Mouse (Mus musculus) heart, postnatal 0 days (tissue): ENCODE data around the gene Ptpn5. TPM values are rescaled to one million over a fixed set of nuclear protein-coding genes. Genes with fewer than 3 reads are reported as not detected.

Experiments
- ATAC-seq: fragments of 200-750 bp; cut with Nextera tagmentation; 2 replicates; pipeline ENCODE4 v1.8.0; 2017; ENCODE audit warnings: low read depth, moderate number of reproducible peaks, moderate library complexity; ENCODE audit not compliant: insufficient read depth
- DNase-seq: peaks from one replicate; pipeline ENCODE4 v3.0.0-alpha.2; 2016; ENCODE audit warnings: low spot score
- H3K27ac ChIP-seq: fragments of 300-500 bp; sonication (generic); 2 replicates; pipeline ENCODE4 v1.5.1; 2014; ENCODE audit warnings: low read depth, mild to moderate bottlenecking
- H3K27me3 ChIP-seq: fragments of 300-500 bp; sonication (generic); 2 replicates; pipeline ENCODE4 v1.6.1; 2014; ENCODE audit warnings: low read length, mixed read lengths; ENCODE audit not compliant: control insufficient read depth, insufficient read depth
- H3K36me3 ChIP-seq: fragments of 300-500 bp; sonication (generic); replicated peaks from 2 replicates; pipeline ENCODE4 v1.6.1; 2014; ENCODE audit warnings: low read length, mixed read lengths; ENCODE audit not compliant: control insufficient read depth, insufficient read depth
- H3K4me1 ChIP-seq: fragments of 300-500 bp; sonication (generic); 2 replicates; pipeline ENCODE4 v1.6.1; 2014; ENCODE audit warnings: antibody characterized with exemption; ENCODE audit not compliant: control insufficient read depth, insufficient read depth
- H3K4me2 ChIP-seq: fragments of 300-500 bp; sonication (generic); 2 replicates; pipeline ENCODE4 v1.6.1; 2014; ENCODE audit warnings: low read depth, mild to moderate bottlenecking, low read length, moderate library complexity
- H3K4me3 ChIP-seq: fragments of 300-500 bp; sonication (generic); 2 replicates; pipeline ENCODE4 v1.5.1; 2014; ENCODE audit warnings: low read depth, low read length
- H3K9ac ChIP-seq: fragments of 300-500 bp; sonication (generic); replicated peaks from 2 replicates; pipeline ENCODE4 v1.6.1; 2014; ENCODE audit warnings: low read depth, low read length, mixed read lengths
- H3K9me3 ChIP-seq: fragments of 300-500 bp; sonication (generic); replicated peaks from 2 replicates; pipeline ENCODE4 v1.6.1; 2016; ENCODE audit warnings: low read length; ENCODE audit not compliant: control insufficient read depth
- CTCF ChIP-seq: IDR thresholded peaks from 2 replicates; pipeline ENCODE4 v1.5.1; 2016; ENCODE audit warnings: antibody characterized with exemption, control low read depth, low read depth
- EP300 ChIP-seq: IDR thresholded peaks from 2 replicates; pipeline ENCODE4 v1.6.1; 2016; ENCODE audit warnings: antibody characterized with exemption, low read depth
- WGBS: fragments of 180-500 bp; shearing (Covaris S2); extraction: QIAGEN DNeasy Blood & Tissue Kit; methylation state at CpG from one replicate; pipeline ENCODE4 v1.1.7; 2014; 5-methylcytosine and 5-hydroxymethylcytosine counted together
- microRNA-seq: library from miRNA; unstranded; fragments of <30 nt; microRNA quantifications from one replicate; pipeline ENCODE4, GENCODE M21; 2016
- polyA plus RNA-seq: library from polyadenylated mRNA; unstranded; fragments of >200 nt; fragmentation: Nextera tagmentation; extraction: Ambion mirVana; gene quantifications from 2 replicates; pipeline ENCODE4 v1.2.1, GENCODE M21; 2015
- total RNA-seq: library from RNA; depleted of rRNA; stranded (reverse); fragments of >200 nt; gene quantifications from 2 replicates; pipeline ENCODE4 v1.2.3, GENCODE M21; 2014; ENCODE audit warnings: low replicate concordance; rRNA removed

Ptpn5 gene
- total and polyA plus RNA-seq, 2 experiments from 2014 or later, result not detected

DNA sequence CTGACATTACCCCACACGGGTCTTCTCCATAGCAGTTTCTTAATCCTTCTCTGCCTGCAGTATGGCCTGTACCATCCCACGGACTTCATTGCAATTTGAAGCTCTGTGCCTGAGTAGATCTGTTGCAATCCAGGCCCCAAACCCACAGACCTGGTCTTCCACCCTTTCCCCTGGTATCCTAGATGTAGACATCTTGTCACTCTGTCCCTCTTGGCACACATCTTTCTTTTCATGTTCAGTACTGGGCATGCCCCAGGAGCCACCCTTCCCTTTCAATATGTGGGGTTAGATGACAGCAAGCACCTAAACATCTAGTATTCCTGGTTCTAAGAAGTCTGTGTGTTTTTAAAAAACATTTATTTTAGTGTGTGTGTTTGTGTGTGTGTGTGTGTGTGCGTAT lies 91.8 kb downstream of the Ptpn5 start:
- TF ChIP-seq CTCF (no peak), EP300 (no peak)
- Histone ChIP-seq H3K36me3 (no peaks in the 10 kb centered on the region), H3K9ac (no peak overlapping the region), H3K27me3 (no peaks in the 10 kb centered on the region), H3K27ac (peak overlapping the region; percentile 77; the same call in 1 of the 2 replicates), H3K9me3 (no peaks in the 10 kb centered on the region), H3K4me2 (no peak overlapping the region), H3K4me3 (no peak overlapping the region), H3K4me1 (peaks cover 4% of the 10 kb centered on the region; the same call in 1 of the 2 replicates)
- ATAC-seq (no peak), DNase-seq (no peak)
- WGBS, result 75% methylated on average over 3 of the region's 3 CpGs

DNA sequence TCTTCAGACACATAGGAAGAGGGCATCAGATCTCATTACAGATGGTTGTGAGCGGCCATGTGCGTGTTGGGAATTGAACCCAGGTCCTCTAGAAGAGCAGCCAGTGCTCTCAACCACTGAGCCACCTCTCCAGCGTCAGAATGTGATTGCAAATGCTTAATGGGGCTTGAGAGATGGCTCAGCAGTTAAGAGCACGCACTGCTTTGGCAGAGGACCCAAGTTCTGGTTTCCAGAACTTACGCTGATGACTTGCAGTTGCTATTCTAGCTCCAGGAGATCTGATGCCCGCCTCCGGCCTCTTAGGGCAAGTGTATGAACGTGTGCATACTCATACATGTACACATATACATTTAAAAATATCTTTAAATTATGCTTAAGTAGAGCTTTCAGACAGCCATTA lies 98.1 kb downstream of the Ptpn5 start:
- TF ChIP-seq EP300 (no peak), CTCF (no peak)
- no peak overlapping the region for H3K27ac ChIP-seq
- no peak overlapping the region for H3K4me3 ChIP-seq
- H3K4me2 ChIP-seq, result no peak overlapping the region
- H3K36me3 ChIP-seq, result no peaks in the 10 kb centered on the region
- H3K9me3 ChIP-seq, result no peaks in the 10 kb centered on the region
- WGBS, result 69% methylated on average over 8 of the region's 8 CpGs
- H3K9ac ChIP-seq, result no peak overlapping the region
- H3K4me1 ChIP-seq, result no peaks in the 10 kb centered on the region
- ATAC-seq, result no peak
- DNase-seq, result no peak
- H3K27me3 ChIP-seq, result no peaks in the 10 kb centered on the region

DNA sequence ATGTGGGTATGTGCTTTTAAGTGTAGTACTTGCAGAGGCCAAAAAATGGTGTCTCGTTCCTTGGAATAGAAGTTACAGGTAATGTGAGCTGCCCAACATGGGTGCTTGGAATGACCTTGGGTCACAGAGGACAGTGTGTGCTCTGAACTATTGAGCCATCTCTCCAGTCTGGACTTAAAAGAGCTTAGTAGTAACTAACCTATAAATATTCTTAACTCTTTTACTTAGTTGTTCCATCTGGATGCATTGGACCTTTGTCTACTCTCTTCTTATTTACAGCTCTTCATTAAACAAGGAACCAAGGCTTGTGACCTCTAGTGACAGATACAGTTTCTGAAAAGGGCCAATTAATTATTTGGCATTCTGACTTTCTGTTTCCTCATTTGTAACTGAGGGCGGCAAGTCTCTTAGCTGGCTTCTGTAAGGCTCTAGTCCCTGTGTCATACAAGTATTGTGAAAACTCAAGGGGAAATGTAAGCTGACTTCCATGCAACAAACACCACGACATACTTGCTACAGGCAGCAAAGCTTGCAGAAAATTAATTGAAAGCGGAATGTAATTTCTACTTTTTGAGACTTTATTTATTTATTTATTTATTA lies 98.6 kb downstream of the Ptpn5 start:
- H3K4me3 ChIP-seq, result no peak overlapping the region
- H3K27ac ChIP-seq, result no peak overlapping the region
- no peak overlapping the region for H3K9ac ChIP-seq
- no peaks in the 10 kb centered on the region for H3K36me3 ChIP-seq
- WGBS, result 83% methylated on average over 4 of the region's 4 CpGs
- no peak for DNase-seq
- H3K27me3 ChIP-seq, result no peaks in the 10 kb centered on the region
- ATAC-seq, result no peak
- H3K4me2 ChIP-seq, result no peak overlapping the region
- TF ChIP-seq CTCF (no peak), EP300 (no peak)
- no peaks in the 10 kb centered on the region for H3K9me3 ChIP-seq
- no peaks in the 10 kb centered on the region for H3K4me1 ChIP-seq

DNA sequence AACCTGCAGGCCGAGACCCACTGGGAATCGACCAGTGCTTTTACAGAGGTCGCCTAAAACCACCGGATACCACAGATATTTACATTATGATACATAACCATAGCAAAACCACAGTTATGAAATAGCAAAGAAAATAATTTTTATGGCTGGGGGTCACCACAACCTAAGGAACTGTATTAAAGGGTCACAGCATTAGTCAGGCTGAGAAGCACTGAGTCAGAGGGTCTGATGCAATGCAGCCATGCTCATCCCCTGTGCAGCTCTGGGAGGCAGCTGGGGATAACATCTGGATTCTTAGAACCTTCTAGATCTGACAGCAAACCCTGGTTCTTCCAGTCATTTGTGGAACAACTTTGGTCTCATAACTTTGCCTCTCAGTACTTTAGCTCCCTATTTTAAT lies 102.1 kb downstream of the Ptpn5 start:
- 67% methylated on average over 4 of the region's 4 CpGs for WGBS

DNA sequence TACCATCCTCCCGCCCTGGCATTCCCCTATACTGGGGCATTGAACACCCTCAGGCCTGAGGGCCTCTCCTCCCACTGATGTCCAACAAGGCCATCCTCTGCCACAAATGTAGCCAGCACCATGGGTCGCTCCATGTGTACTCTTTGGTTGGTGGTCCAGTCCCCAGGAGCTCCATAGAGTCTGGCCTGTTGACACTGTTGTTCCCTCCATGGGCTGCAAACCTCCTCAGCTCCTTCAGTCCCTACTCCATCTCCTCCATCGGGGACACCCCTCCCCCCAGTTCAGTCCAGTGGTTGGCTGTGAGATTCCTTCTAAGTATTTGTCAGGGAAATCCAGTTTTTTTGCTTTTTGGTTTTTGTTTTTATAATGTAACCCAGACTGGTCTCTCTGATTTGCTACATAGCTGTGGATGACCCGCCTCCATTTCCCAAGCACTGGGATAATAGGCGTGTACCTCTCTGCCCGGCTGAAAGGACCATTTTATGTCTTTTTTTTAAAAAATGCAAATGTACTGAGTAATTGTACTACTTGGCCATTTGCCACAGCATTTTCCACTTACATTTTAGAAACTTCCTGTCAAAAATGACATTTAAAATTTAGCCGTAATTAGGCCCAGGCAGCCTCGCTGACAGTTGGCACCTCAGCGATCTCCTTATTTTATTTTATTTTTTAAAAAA lies 102.8 kb downstream of the Ptpn5 start:
- Histone ChIP-seq H3K4me1 (peaks cover 1% of the 10 kb centered on the region; the same call in 1 of the 2 replicates), H3K9me3 (no peaks in the 10 kb centered on the region), H3K4me2 (no peak overlapping the region), H3K27ac (no peak overlapping the region), H3K9ac (no peak overlapping the region), H3K4me3 (no peak overlapping the region), H3K36me3 (no peaks in the 10 kb centered on the region), H3K27me3 (no peaks in the 10 kb centered on the region)
- TF ChIP-seq CTCF (no peak), EP300 (no peak)
- WGBS, result 71% methylated on average over 9 of the region's 9 CpGs
- ATAC-seq (no peak), DNase-seq (no peak)

More for the DNA sequence above, 102.1 kb downstream of the Ptpn5 start:
- no peaks in the 10 kb centered on the region for H3K9me3 ChIP-seq
- TF ChIP-seq CTCF (no peak), EP300 (no peak)
- no peaks in the 10 kb centered on the region for H3K36me3 ChIP-seq
- H3K27me3 ChIP-seq, result no peaks in the 10 kb centered on the region
- H3K4me1 ChIP-seq, result no peaks in the 10 kb centered on the region
- ATAC-seq (no peak), DNase-seq (no peak)
- no peak overlapping the region for H3K4me3 ChIP-seq
- no peak overlapping the region for H3K4me2 ChIP-seq
- H3K27ac ChIP-seq, result no peak overlapping the region
- no peak overlapping the region for H3K9ac ChIP-seq

Small RNA genes lying within 50 kb of the gene (microRNA-seq; reads per million reads assigned to microRNA genes)
- gene Mir7056, result not detected

Other genes with a start within 250 kb of the Ptpn5 start
- gene Tsg101, start 213.7 kb downstream of the Ptpn5 start, total RNA-seq, result 107 and 116 TPM in 2 replicates
- gene Tsg101, start 213.7 kb downstream of the Ptpn5 start, polyA plus RNA-seq, result 160 and 164 TPM in 2 replicates
- 8.1 and 10.5 TPM in 2 replicates for gene Uevld, start 175.2 kb downstream of the Ptpn5 start, total RNA-seq
- gene Uevld, start 175.2 kb downstream of the Ptpn5 start, polyA plus RNA-seq, result 4.4 TPM in 2 replicates
- not detected in 2 replicates for gene Gm9999, start 150.1 kb downstream of the Ptpn5 start, total RNA-seq
- gene Gm9999, start 150.1 kb downstream of the Ptpn5 start, polyA plus RNA-seq, result not detected in 2 replicates
- 8.7 and 9.4 TPM in 2 replicates for gene Spty2d1, start 125.3 kb downstream of the Ptpn5 start, total RNA-seq
- gene Spty2d1, start 125.3 kb downstream of the Ptpn5 start, polyA plus RNA-seq, result 7.7 and 7.8 TPM in 2 replicates
- gene Tmem86a, start 83.1 kb downstream of the Ptpn5 start, total RNA-seq, result 12.8 and 18.5 TPM in 2 replicates
- 32.0 and 32.3 TPM in 2 replicates for gene Tmem86a, start 83.1 kb downstream of the Ptpn5 start, polyA plus RNA-seq
- gene Mrgpra6, start 71.2 kb upstream of the Ptpn5 start, total RNA-seq, result not detected in 2 replicates
- gene Mrgpra6, start 71.2 kb upstream of the Ptpn5 start, polyA plus RNA-seq, result not detected in 2 replicates
- not detected in 2 replicates for gene Mrgpra9, start 119.2 kb upstream of the Ptpn5 start, total RNA-seq
- not detected in 2 replicates for gene Mrgpra9, start 119.2 kb upstream of the Ptpn5 start, polyA plus RNA-seq
- gene Mrgpra1, start 220.6 kb upstream of the Ptpn5 start, total RNA-seq, result not detected in 2 replicates
- not detected in 2 replicates for gene Mrgpra1, start 220.6 kb upstream of the Ptpn5 start, polyA plus RNA-seq